Mouse (Mus musculus): ENCODE data around the gene Calb2.

Gene Calb2

GRCm38 (mm10) chr8:110168046-110168445 is at the start of gene Calb2:
Gene Calb2, minus strand, starts transcription at chr8:110168210.
- peak; percentile 32 to 55 for DNase-seq (ENCODE audit: low spot score in 2 of 2)

GRCm38 (mm10) chr8:110217681-110218131 is 49.7 kb upstream of the Calb2 start:
- DNase-seq (ENCODE audit: low spot score in 2 of 2) = peak; percentile 100

- DNase-seq (ENCODE audit: low spot score in 2 of 2) = peak in 1 of 2 experiments; percentile 10
Observed at GRCm38 (mm10) chr8:110217198-110217597, 49.2 kb upstream of the Calb2 start.

- DNase-seq (ENCODE audit: low spot score in 2 of 2) = no peak
Observed at GRCm38 (mm10) chr8:110216253-110216652, 48.2 kb upstream of the Calb2 start.

- DNase-seq (ENCODE audit: low spot score in 2 of 2) = no peak
Observed at GRCm38 (mm10) chr8:110215365-110215764, 47.4 kb upstream of the Calb2 start, which contains the start of gene Cmtr2. Gene Cmtr2, plus strand, starts transcription at chr8:110215665.

GRCm38 (mm10) chr8:110201806-110202205 is 33.8 kb upstream of the Calb2 start:
- no peak for DNase-seq (ENCODE audit: low spot score in 2 of 2)

GRCm38 (mm10) chr8:110196678-110197077 is 28.7 kb upstream of the Calb2 start:
- no peak for DNase-seq (ENCODE audit: low spot score in 2 of 2)

- DNase-seq (ENCODE audit: low spot score in 2 of 2) = peak in 1 of 2 experiments; percentile 11
Observed at GRCm38 (mm10) chr8:110188961-110189750, 21.1 kb upstream of the Calb2 start.

GRCm38 (mm10) chr8:110185538-110185937 is 17.5 kb upstream of the Calb2 start:
- DNase-seq (ENCODE audit: low spot score in 2 of 2) = no peak

- DNase-seq (ENCODE audit: low spot score in 2 of 2) = no peak
Observed at GRCm38 (mm10) chr8:110183748-110184147, 15.7 kb upstream of the Calb2 start.

- no peak for DNase-seq (ENCODE audit: low spot score in 2 of 2)
Observed at GRCm38 (mm10) chr8:110182735-110183367, 14.8 kb upstream of the Calb2 start.

GRCm38 (mm10) chr8:110177359-110178155 is 9.5 kb upstream of the Calb2 start:
- peak in 1 of 2 experiments; percentile 10 for DNase-seq (ENCODE audit: low spot score in 2 of 2)

GRCm38 (mm10) chr8:110174826-110175225 is 6.8 kb upstream of the Calb2 start:
- DNase-seq (ENCODE audit: low spot score in 2 of 2) = no peak

- DNase-seq (ENCODE audit: low spot score in 2 of 2) = no peak
Observed at GRCm38 (mm10) chr8:110172161-110172560, 4.2 kb upstream of the Calb2 start.

GRCm38 (mm10) chr8:110166270-110166669 is 1.7 kb downstream of the Calb2 start:
- DNase-seq (ENCODE audit: low spot score in 2 of 2) = no peak

GRCm38 (mm10) chr8:110162007-110162406 is 6.0 kb downstream of the Calb2 start:
- DNase-seq (ENCODE audit: low spot score in 2 of 2) = no peak

- no peak for DNase-seq (ENCODE audit: low spot score in 2 of 2)
Observed at GRCm38 (mm10) chr8:110152951-110153350, 15.1 kb downstream of the Calb2 start.

- DNase-seq (ENCODE audit: low spot score in 2 of 2) = peak; percentile 8 to 14
Observed at GRCm38 (mm10) chr8:110145538-110145937, 22.5 kb downstream of the Calb2 start.

GRCm38 (mm10) chr8:110140770-110141169 is 27.2 kb downstream of the Calb2 start:
- DNase-seq (ENCODE audit: low spot score in 2 of 2) = no peak

- no peak for DNase-seq (ENCODE audit: low spot score in 2 of 2)
Observed at GRCm38 (mm10) chr8:110140156-110140555, 27.9 kb downstream of the Calb2 start.

GRCm38 (mm10) chr8:110135515-110135914 is 32.5 kb downstream of the Calb2 start:
- no peak for DNase-seq (ENCODE audit: low spot score in 2 of 2)

GRCm38 (mm10) chr8:110134236-110134635 is 33.8 kb downstream of the Calb2 start:
- DNase-seq (ENCODE audit: low spot score in 2 of 2) = no peak
